Mouse (Mus musculus) limb, embryonic 14.5 days (tissue): ENCODE measurements around the gene Gpld1. TPM values are rescaled to one million over a fixed set of nuclear protein-coding genes. Genes with fewer than 3 reads are reported as not detected.

ENCODE experiments used
- ATAC-seq: fragments of 200-750 bp; cut with Nextera tagmentation; 2 replicates; pipeline ENCODE4 v1.8.0; 2017; ENCODE audit warnings: low read depth, moderate number of reproducible peaks, moderate TSS enrichment; ENCODE audit not compliant: low FRiP score
- DNase-seq: peaks from one replicate; pipeline ENCODE4 v3.0.0-alpha.2; 2015; ENCODE audit warnings: low spot score
- H3K27ac ChIP-seq: fragments of 300-500 bp; sonication (generic); replicated peaks from 2 replicates; pipeline ENCODE4 v1.5.1; 2014; ENCODE audit warnings: low read depth, mild to moderate bottlenecking, low read length, moderate library complexity, mixed read lengths
- H3K27me3 ChIP-seq: fragments of 300-500 bp; sonication (generic); 2 replicates; pipeline ENCODE4 v1.6.1; 2014; ENCODE audit warnings: low read length, mixed read lengths; ENCODE audit not compliant: control insufficient read depth, insufficient read depth
- H3K36me3 ChIP-seq: fragments of 300-500 bp; sonication (generic); 2 replicates; pipeline ENCODE4 v1.6.1; 2014; ENCODE audit warnings: mild to moderate bottlenecking, low read length, moderate library complexity, mixed read lengths; ENCODE audit not compliant: control insufficient read depth, insufficient read depth
- H3K4me1 ChIP-seq: fragments of 300-500 bp; sonication (generic); 2 replicates; pipeline ENCODE4 v1.6.1; 2014; ENCODE audit warnings: antibody characterized with exemption, low read length, mixed read lengths; ENCODE audit not compliant: control insufficient read depth, insufficient read depth
- H3K4me2 ChIP-seq: fragments of 300-500 bp; sonication (generic); replicated peaks from 2 replicates; pipeline ENCODE4 v1.6.1; 2014; ENCODE audit warnings: low read depth, mild to moderate bottlenecking, low read length, moderate library complexity; ENCODE audit not compliant: severe bottlenecking
- H3K4me3 ChIP-seq: fragments of 300-500 bp; sonication (generic); replicated peaks from 2 replicates; pipeline ENCODE4 v1.5.1; 2014; ENCODE audit warnings: low read length
- H3K9ac ChIP-seq: fragments of 300-500 bp; sonication (generic); 2 replicates; pipeline ENCODE4 v1.6.1; 2014; ENCODE audit warnings: mild to moderate bottlenecking, low read depth, low read length, moderate library complexity; ENCODE audit not compliant: severe bottlenecking
- H3K9me3 ChIP-seq: fragments of 300-500 bp; sonication (generic); 2 replicates; pipeline ENCODE4 v1.6.1; 2016; ENCODE audit warnings: low read length; ENCODE audit not compliant: control insufficient read depth
- POLR2A ChIP-seq: fragments of 200-500 bp; IDR thresholded peaks from 2 replicates; pipeline ENCODE4 v1.8.0; 2012; ENCODE audit warnings: inconsistent platforms, mild to moderate bottlenecking, moderate library complexity, borderline replicate concordance; ENCODE audit not compliant: insufficient read depth, insufficient read length; ENCODE audit errors: extremely low read depth
- WGBS: fragments of 180-500 bp; shearing (Covaris S2); extraction: QIAGEN DNeasy Blood & Tissue Kit; methylation state at CpG from one replicate; pipeline ENCODE4 v1.1.7; 2014; 5-methylcytosine and 5-hydroxymethylcytosine counted together
- polyA plus RNA-seq, 2 experiments: library from polyadenylated mRNA; depleted of rRNA in 1 of 2; stranded (reverse) in 1 of 2; unstranded in 1 of 2; fragments of >200 nt; fragmentation: Nextera tagmentation in 1 of 2; extraction: Ambion mirVana in 1 of 2; gene quantifications; 2 replicates each; pipeline versions ENCODE4 v1.2.1 to v1.2.3; 2012 to 2014

Gene Gpld1
- polyA plus RNA-seq, 2 experiments: 2.4 to 3.5 TPM

DNA sequence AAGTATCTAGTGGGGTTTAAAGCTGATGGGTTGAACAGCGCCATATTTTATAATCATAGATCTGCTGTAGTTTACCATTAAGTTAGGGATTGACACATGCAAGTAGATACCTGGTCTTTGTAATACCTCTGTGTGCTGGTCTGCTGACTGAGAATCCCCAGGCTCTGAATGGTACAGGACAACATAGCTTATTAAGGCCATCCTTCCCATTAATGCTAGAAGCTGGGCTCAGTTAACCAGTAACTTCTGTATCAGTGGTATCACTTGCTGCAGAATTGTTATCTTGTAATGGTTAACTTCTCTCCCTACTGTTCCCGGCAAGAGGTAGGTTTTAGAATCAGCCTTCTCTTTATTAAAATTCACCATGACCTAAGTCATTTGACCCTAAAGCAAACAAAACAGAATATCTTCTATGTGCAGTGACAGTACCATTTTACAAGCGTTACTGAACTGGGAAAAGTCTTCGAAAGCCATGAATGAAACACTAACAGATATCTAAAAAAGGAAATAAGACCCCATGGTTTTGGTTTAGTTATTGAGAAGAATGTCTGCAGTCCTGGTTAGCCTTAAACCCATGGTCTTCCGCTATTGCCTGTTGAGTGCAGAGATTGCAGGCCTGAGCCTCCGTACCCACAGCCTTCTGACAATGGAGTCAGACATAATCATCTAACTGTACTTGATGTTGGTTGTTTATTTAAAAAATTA is 83.6 kb downstream of the Gpld1 start:
- WGBS: 88% methylated on average over 6 of the region's 6 CpGs
- Histone ChIP-seq H3K4me3 (no peak overlapping the region), H3K4me2 (no peak overlapping the region), H3K9ac (no peak overlapping the region), H3K36me3 (no peaks in the 10 kb centered on the region), H3K4me1 (no peaks in the 10 kb centered on the region), H3K27ac (no peak overlapping the region), H3K27me3 (no peaks in the 10 kb centered on the region), H3K9me3 (no peaks in the 10 kb centered on the region)
- no peak for TF ChIP-seq POLR2A
- ATAC-seq (no peak), DNase-seq (no peak)

DNA sequence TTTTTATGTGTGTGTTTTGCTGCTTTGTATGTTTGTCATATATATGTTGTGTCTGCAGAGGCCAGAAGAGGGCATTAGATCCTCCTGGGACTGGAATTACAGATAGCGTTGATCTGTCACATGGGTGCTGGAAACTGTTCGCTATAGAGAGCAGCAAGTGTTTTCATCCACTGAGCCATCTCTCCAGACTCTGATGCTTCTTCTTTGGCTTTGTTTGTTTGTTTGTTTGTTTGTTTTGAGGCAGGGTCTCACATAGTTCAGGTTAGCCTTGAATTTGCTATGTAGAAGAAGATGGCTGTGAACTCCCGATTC is 84.1 kb downstream of the Gpld1 start:
- Histone ChIP-seq H3K4me3 (no peak overlapping the region), H3K27ac (no peak overlapping the region), H3K4me2 (no peak overlapping the region), H3K4me1 (no peaks in the 10 kb centered on the region), H3K27me3 (no peaks in the 10 kb centered on the region), H3K36me3 (no peaks in the 10 kb centered on the region), H3K9ac (no peak overlapping the region), H3K9me3 (no peaks in the 10 kb centered on the region)
- ATAC-seq: no peak
- TF ChIP-seq POLR2A: no peak
- no peak for DNase-seq
- 77% methylated on average over 3 of the region's 3 CpGs for WGBS

- Histone ChIP-seq H3K4me1 (no peaks in the 10 kb centered on the region), H3K9ac (no peak overlapping the region), H3K36me3 (no peaks in the 10 kb centered on the region), H3K27ac (no peak overlapping the region), H3K9me3 (no peaks in the 10 kb centered on the region), H3K4me2 (no peak overlapping the region), H3K4me3 (no peak overlapping the region), H3K27me3 (no peaks in the 10 kb centered on the region)
- ATAC-seq (no peak), DNase-seq (no peak)
- TF ChIP-seq POLR2A: no peak
- 76% methylated on average over 2 of the region's 2 CpGs for WGBS
Measured at GRCm38 (mm10) chr13:25039488-25039887, 96.5 kb downstream of the Gpld1 start.

Other genes with a start within 250 kb of the Gpld1 start
- not detected in 2 replicates for gene Armh2, start 201.9 kb upstream of the Gpld1 start, polyA plus RNA-seq (2012; rRNA removed)
- gene Armh2, start 201.9 kb upstream of the Gpld1 start, polyA plus RNA-seq (2014; fragmentation: Nextera tagmentation; extraction: Ambion mirVana): not detected in 2 replicates
- gene Gmnn, start 181.2 kb upstream of the Gpld1 start, polyA plus RNA-seq (2012; rRNA removed): 22.1 and 43.0 TPM in 2 replicates
- 78.7 and 83.6 TPM in 2 replicates for gene Gmnn, start 181.2 kb upstream of the Gpld1 start, polyA plus RNA-seq (2014; fragmentation: Nextera tagmentation; extraction: Ambion mirVana)
- gene BC005537, start 141.5 kb upstream of the Gpld1 start, polyA plus RNA-seq (2012; rRNA removed): 70.5 and 87.7 TPM in 2 replicates
- gene BC005537, start 141.5 kb upstream of the Gpld1 start, polyA plus RNA-seq (2014; fragmentation: Nextera tagmentation; extraction: Ambion mirVana): 29.3 and 32.0 TPM in 2 replicates
- gene Acot13, start 111.6 kb upstream of the Gpld1 start, polyA plus RNA-seq (2012; rRNA removed): 35.5 and 44.8 TPM in 2 replicates
- 70.5 and 76.7 TPM in 2 replicates for gene Acot13, start 111.6 kb upstream of the Gpld1 start, polyA plus RNA-seq (2014; fragmentation: Nextera tagmentation; extraction: Ambion mirVana)
- 66.9 and 68.2 TPM in 2 replicates for gene Tdp2, start 111.5 kb upstream of the Gpld1 start, polyA plus RNA-seq (2012; rRNA removed)
- gene Tdp2, start 111.5 kb upstream of the Gpld1 start, polyA plus RNA-seq (2014; fragmentation: Nextera tagmentation; extraction: Ambion mirVana): 41.5 and 51.9 TPM in 2 replicates
- gene D130043K22Rik, start 98.0 kb upstream of the Gpld1 start, polyA plus RNA-seq (2012; rRNA removed): 0.09 and 0.11 TPM in 2 replicates
- 0.04 TPM in 2 replicates for gene D130043K22Rik, start 98.0 kb upstream of the Gpld1 start, polyA plus RNA-seq (2014; fragmentation: Nextera tagmentation; extraction: Ambion mirVana)
- 6.3 and 6.7 TPM in 2 replicates for gene Aldh5a1, start 5.5 kb upstream of the Gpld1 start, polyA plus RNA-seq (2012; rRNA removed)
- 5.3 and 5.5 TPM in 2 replicates for gene Aldh5a1, start 5.5 kb upstream of the Gpld1 start, polyA plus RNA-seq (2014; fragmentation: Nextera tagmentation; extraction: Ambion mirVana)
- gene Mrs2, start 77.2 kb downstream of the Gpld1 start, polyA plus RNA-seq (2012; rRNA removed): 22.9 and 28.4 TPM in 2 replicates
- gene Mrs2, start 77.2 kb downstream of the Gpld1 start, polyA plus RNA-seq (2014; fragmentation: Nextera tagmentation; extraction: Ambion mirVana): 15.1 and 17.6 TPM in 2 replicates
- 0.51 and 0.82 TPM in 2 replicates for gene Dcdc2a, start 112.9 kb downstream of the Gpld1 start, polyA plus RNA-seq (2012; rRNA removed)
- 0.84 and 0.97 TPM in 2 replicates for gene Dcdc2a, start 112.9 kb downstream of the Gpld1 start, polyA plus RNA-seq (2014; fragmentation: Nextera tagmentation; extraction: Ambion mirVana)